In genomic region chr3:131524779-131525178, GRCm38 (mm10) we compare ENCODE assay signal across 9 mouse cellular contexts. TPM values are rescaled to one million over a fixed set of nuclear protein-coding genes. Genes with fewer than 3 reads are reported as not detected.
DNase-seq lines count a peak whose midpoint lies in the region; ATAC-seq and TF ChIP-seq lines count a peak whose summit lies in the region.
"Had no signal": no experiment of that assay in that cellular context is flagged by ENCODE, and none has a peak within 500 bp of the region (broad histone marks: within the 10 kb centered on the region; RNA-seq: fewer than 3 reads in every experiment).

No protein-coding gene starts in this region.

- H3K9ac ChIP-seq in forebrain, embryonic 11.5 days (ENCODE audit: low read length), result no peak overlapping the region
- no peak overlapping the region for H3K9ac ChIP-seq in forebrain, embryonic 16.5 days (replicated peaks; ENCODE audit: low read depth, low read length)
- H3K9ac ChIP-seq in midbrain, postnatal 0 days (replicated peaks; ENCODE audit: low read length, poor library complexity, severe bottlenecking), result no peak overlapping the region

- H3K27me3 ChIP-seq in forebrain, embryonic 11.5 days (ENCODE audit: control insufficient read depth, insufficient read depth, low read length), result no peaks in the 10 kb centered on the region
- H3K27me3 ChIP-seq in forebrain, embryonic 16.5 days (replicated peaks; ENCODE audit: control insufficient read depth, insufficient read depth, low read length), result no peaks in the 10 kb centered on the region
- H3K27me3 ChIP-seq in thymus, adult 2 months (ENCODE audit: control insufficient read depth, insufficient read depth, low read length), result no peaks in the 10 kb centered on the region
- no peaks in the 10 kb centered on the region for H3K27me3 ChIP-seq in midbrain, postnatal 0 days (ENCODE audit: insufficient read depth, low read length)

- TF ChIP-seq CTCF in thymus, adult 2 months (IDR thresholded peaks at IDR 0.05; ENCODE audit: borderline replicate concordance, control insufficient read depth, extremely low read depth, insufficient read depth, low read length, poor library complexity), result no peak
- TF ChIP-seq CTCF in midbrain, postnatal 0 days (IDR thresholded peaks at IDR 0.05), result peak; percentile 75

- no peak overlapping the region for H3K4me3 ChIP-seq in forebrain, embryonic 11.5 days (ENCODE audit: low read depth, low read length)
- no peak overlapping the region for H3K4me3 ChIP-seq in forebrain, embryonic 16.5 days (replicated peaks; ENCODE audit: low read length)
- no peak overlapping the region for H3K4me3 ChIP-seq in thymus, adult 2 months (ENCODE audit: control insufficient read depth, insufficient read depth, low read length)
- H3K4me3 ChIP-seq in midbrain, postnatal 0 days (ENCODE audit: low read depth, low read length), result no peak overlapping the region

- no peak for TF ChIP-seq POLR2A in thymus, adult 2 months (IDR thresholded peaks at IDR 0.05; ENCODE audit: control insufficient read depth, extremely low read depth, insufficient read depth, low read length, poor library complexity)

- no peak for ATAC-seq in forebrain, embryonic 11.5 days (replicated peaks; ENCODE audit: low FRiP score)
- ATAC-seq in forebrain, embryonic 16.5 days, result no peak
- ATAC-seq in frontal cortex, adult (ENCODE audit: low TSS enrichment), result peak; percentile 76; the same call in 1 of the 2 replicates
- no peak for ATAC-seq in midbrain, postnatal 0 days (ENCODE audit: low FRiP score)

- H3K4me2 ChIP-seq in forebrain, embryonic 11.5 days (ENCODE audit: low read depth, low read length, severe bottlenecking), result no peak overlapping the region
- H3K4me2 ChIP-seq in forebrain, embryonic 16.5 days (ENCODE audit: low read length), result no peak overlapping the region
- H3K4me2 ChIP-seq in midbrain, postnatal 0 days (ENCODE audit: low read depth, low read length, poor library complexity, severe bottlenecking), result no peak overlapping the region

- H3K9me3 ChIP-seq in forebrain, embryonic 11.5 days (ENCODE audit: control insufficient read depth, low read length), result no peaks in the 10 kb centered on the region
- H3K9me3 ChIP-seq in forebrain, embryonic 16.5 days (ENCODE audit: control insufficient read depth, low read length), result no peaks in the 10 kb centered on the region
- no peaks in the 10 kb centered on the region for H3K9me3 ChIP-seq in midbrain, postnatal 0 days (ENCODE audit: low read length)

- DNase-seq in forebrain, embryonic 11.5 days (ENCODE audit: low spot score), result peak; percentile 63
- DNase-seq in thymus, adult 2 months, result peak; percentile 32
- DNase-seq in thymus, adult 18-20 months, result no peak
- DNase-seq in layer of hippocampus, postnatal 25 days (ENCODE audit: extremely low spot score in 1 of 2, low spot score in 1 of 2), result peak; percentile 26 to 71
- peak; percentile 36 for DNase-seq in midbrain, postnatal 0 days (ENCODE audit: low spot score)
- no peak for DNase-seq in spleen, adult 12 weeks (ENCODE audit: low spot score)

- H3K27ac ChIP-seq in forebrain, embryonic 11.5 days (ENCODE audit: low read depth, low read length), result no peak overlapping the region
- no peak overlapping the region for H3K27ac ChIP-seq in forebrain, embryonic 16.5 days (ENCODE audit: low read length)
- no peak overlapping the region for H3K27ac ChIP-seq in thymus, adult 2 months (ENCODE audit: control insufficient read depth, insufficient read depth, low read length)
- H3K27ac ChIP-seq in midbrain, postnatal 0 days (ENCODE audit: low read depth, low read length), result no peak overlapping the region

- no peaks in the 10 kb centered on the region for H3K36me3 ChIP-seq in forebrain, embryonic 11.5 days (ENCODE audit: control insufficient read depth, insufficient read depth, low read length)
- H3K36me3 ChIP-seq in forebrain, embryonic 16.5 days (ENCODE audit: control insufficient read depth, insufficient read depth), result no peaks in the 10 kb centered on the region
- H3K36me3 ChIP-seq in thymus, adult 2 months (ENCODE audit: control insufficient read depth, insufficient read depth, low read length), result no peaks in the 10 kb centered on the region
- H3K36me3 ChIP-seq in midbrain, postnatal 0 days (ENCODE audit: insufficient read depth, low read length), result no peaks in the 10 kb centered on the region
- H3K36me3 ChIP-seq: G1E had no signal

- 24% methylated on average over 11 of the region's 11 CpGs for whole genome bisulfite sequencing in forebrain, embryonic 11.5 days
- WGBS in forebrain, embryonic 16.5 days, result 23% methylated on average over 11 of the region's 11 CpGs
- 20% methylated on average over 11 of the region's 11 CpGs for WGBS in thymus, adult 2 months
- WGBS in midbrain, postnatal 0 days, result 8% methylated on average over 11 of the region's 11 CpGs

- no peaks in the 10 kb centered on the region for H3K4me1 ChIP-seq in forebrain, embryonic 11.5 days (replicated peaks; ENCODE audit: control insufficient read depth, insufficient read depth, low read length)
- H3K4me1 ChIP-seq in forebrain, embryonic 16.5 days (replicated peaks; ENCODE audit: control insufficient read depth, insufficient read depth, low read length), result no peaks in the 10 kb centered on the region
- H3K4me1 ChIP-seq in thymus, adult 2 months (replicated peaks; ENCODE audit: control insufficient read depth, insufficient read depth, low read length), result no peaks in the 10 kb centered on the region
- no peaks in the 10 kb centered on the region for H3K4me1 ChIP-seq in midbrain, postnatal 0 days (ENCODE audit: insufficient read depth, low read length)

RNA-seq across cellular contexts. Expression of gene Sgms2, which starts 33.6 kb away (rescaled TPM):
- 0.83 and 1.2 TPM in 2 replicates for polyA plus RNA-seq in forebrain, embryonic 11.5 days (2014; fragmentation: Nextera tagmentation; extraction: Ambion mirVana)
- polyA plus RNA-seq in forebrain, embryonic 16.5 days (2015; fragmentation: Nextera tagmentation; extraction: Ambion mirVana), result 1.0 and 1.3 TPM in 2 replicates
- polyA plus RNA-seq in thymus, adult 2 months (2012; rRNA removed), result 0.44 and 0.65 TPM in 2 replicates
- total RNA-seq in layer of hippocampus, postnatal 25 days (2021), result 1 to 10 TPM; 3.4 to 5.8 TPM
- total RNA-seq in midbrain, postnatal 0 days (2014; rRNA removed), result 6.0 and 10.6 TPM in 2 replicates
- 1.5 and 1.9 TPM in 2 replicates for polyA plus RNA-seq in midbrain, postnatal 0 days (2015; fragmentation: Nextera tagmentation; extraction: Ambion mirVana)
- polyA plus RNA-seq: G1E had no signal

RNA-seq across cellular contexts. Expression of gene Papss1, which starts 39.8 kb away (rescaled TPM):
- 76.2 and 87.0 TPM in 2 replicates for polyA plus RNA-seq in forebrain, embryonic 11.5 days (2014; fragmentation: Nextera tagmentation; extraction: Ambion mirVana)
- polyA plus RNA-seq in forebrain, embryonic 16.5 days (2015; fragmentation: Nextera tagmentation; extraction: Ambion mirVana), result 120 and 139 TPM in 2 replicates
- 27.9 and 29.6 TPM in 2 replicates for polyA plus RNA-seq in thymus, adult 2 months (2012; rRNA removed)
- 10 to 100 TPM; 75.4 to 84.6 TPM for total RNA-seq in layer of hippocampus, postnatal 25 days (2021)
- 129 and 133 TPM in 2 replicates for total RNA-seq in midbrain, postnatal 0 days (2014; rRNA removed)
- 107 and 111 TPM in 2 replicates for polyA plus RNA-seq in midbrain, postnatal 0 days (2015; fragmentation: Nextera tagmentation; extraction: Ambion mirVana)

Comparison
In these comparisons a context has a peak if more than half of its experiments do, and no peak if none do; other contexts are left out.
1. DNase-seq: peak in forebrain, embryonic 11.5 days (single experiment), thymus, adult 2 months (single experiment), layer of hippocampus, postnatal 25 days (2 of 2) and midbrain, postnatal 0 days (single experiment); none in thymus, adult 18-20 months (0 of 2) and spleen, adult 12 weeks (single experiment).